Mouse (Mus musculus) stomach, embryonic 16.5 days (tissue): ENCODE results near the gene Ces2b. TPM values are rescaled to one million over a fixed set of nuclear protein-coding genes. Genes with fewer than 3 reads are reported as not detected.
"Not testable (repeated sequence)": the region's sequence is repeated elsewhere in the genome, so short reads cannot be mapped to it uniquely, and the experiment has no call there.

Experiments
- ATAC-seq: fragments of 200-750 bp; cut with Nextera tagmentation; 2 replicates; pipeline ENCODE4 v1.8.0; 2017; ENCODE audit warnings: moderate number of reproducible peaks, moderate TSS enrichment; ENCODE audit not compliant: insufficient read depth, low FRiP score
- H3K27ac ChIP-seq: fragments of 300-500 bp; sonication (generic); 2 replicates; pipeline ENCODE4 v1.5.1; 2014; ENCODE audit warnings: low read length
- H3K27me3 ChIP-seq: fragments of 300-500 bp; sonication (generic); 2 replicates; pipeline ENCODE4 v1.6.1; 2014; ENCODE audit warnings: low read length, control low read depth, mixed read lengths; ENCODE audit not compliant: control insufficient read depth, insufficient read depth
- H3K36me3 ChIP-seq: fragments of 300-500 bp; sonication (generic); 2 replicates; pipeline ENCODE4 v1.6.1; 2014; ENCODE audit warnings: low read length; ENCODE audit not compliant: control insufficient read depth, insufficient read depth
- H3K4me1 ChIP-seq: fragments of 300-500 bp; sonication (generic); 2 replicates; pipeline ENCODE4 v1.6.1; 2014; ENCODE audit warnings: low read length, control low read depth, mixed read lengths; ENCODE audit not compliant: control insufficient read depth, insufficient read depth
- H3K4me2 ChIP-seq: fragments of 300-500 bp; sonication (generic); 2 replicates; pipeline ENCODE4 v1.6.1; 2014; ENCODE audit warnings: low read depth, low read length, mixed read lengths
- H3K4me3 ChIP-seq: fragments of 300-500 bp; sonication (generic); replicated peaks from 2 replicates; pipeline ENCODE4 v1.5.1; 2014; ENCODE audit warnings: mild to moderate bottlenecking, low read length
- H3K9ac ChIP-seq: fragments of 300-500 bp; sonication (generic); 2 replicates; pipeline ENCODE4 v1.6.1; 2014; ENCODE audit warnings: low read length
- H3K9me3 ChIP-seq: fragments of 300-500 bp; sonication (generic); replicated peaks from 2 replicates; pipeline ENCODE4 v1.6.1; 2016; ENCODE audit warnings: low read length, control low read depth; ENCODE audit not compliant: control insufficient read depth
- WGBS: fragments of 180-500 bp; shearing (Covaris S2); extraction: QIAGEN DNeasy Blood & Tissue Kit; methylation state at CpG from one replicate; pipeline ENCODE4 v1.1.7; 2014; 5-methylcytosine and 5-hydroxymethylcytosine counted together
- polyA plus RNA-seq: library from polyadenylated mRNA; unstranded; fragments of >200 nt; fragmentation: Nextera tagmentation; extraction: Ambion mirVana; gene quantifications from 2 replicates; pipeline ENCODE4 v1.2.1, GENCODE M21; 2015

The Ces2b gene
- polyA plus RNA-seq, 1 experiment from 2014 or later, result 1.0 TPM

DNA sequence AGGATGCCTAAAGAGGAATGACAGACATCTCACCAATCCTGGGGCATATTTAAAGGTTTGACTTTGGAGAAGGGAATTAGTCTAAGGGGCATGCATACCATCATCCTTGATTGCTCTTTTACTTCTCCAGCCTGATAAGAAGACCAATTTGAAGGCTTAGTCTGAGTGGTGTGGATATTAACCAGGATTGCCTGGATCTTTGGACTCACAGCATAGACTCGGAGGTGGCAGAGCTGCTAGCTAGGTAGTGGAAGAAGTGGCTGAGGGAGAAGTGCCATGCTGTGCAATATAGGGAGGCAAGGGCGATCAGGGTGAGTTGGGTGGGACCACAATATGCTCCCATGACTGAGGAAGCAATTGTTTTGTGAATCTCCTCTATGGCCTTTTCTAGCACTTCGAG is 3.2 kb upstream of the Ces2b start:
- Histone ChIP-seq H3K9ac (no peak overlapping the region), H3K4me2 (no peak overlapping the region), H3K27me3 (no peaks in the 10 kb centered on the region), H3K4me3 (no peak overlapping the region), H3K27ac (no peak overlapping the region), H3K36me3 (no peaks in the 10 kb centered on the region), H3K9me3 (no peaks in the 10 kb centered on the region), H3K4me1 (no peaks in the 10 kb centered on the region)
- 63% methylated on average over 3 of the region's 3 CpGs for WGBS
- ATAC-seq, result no peak

DNA sequence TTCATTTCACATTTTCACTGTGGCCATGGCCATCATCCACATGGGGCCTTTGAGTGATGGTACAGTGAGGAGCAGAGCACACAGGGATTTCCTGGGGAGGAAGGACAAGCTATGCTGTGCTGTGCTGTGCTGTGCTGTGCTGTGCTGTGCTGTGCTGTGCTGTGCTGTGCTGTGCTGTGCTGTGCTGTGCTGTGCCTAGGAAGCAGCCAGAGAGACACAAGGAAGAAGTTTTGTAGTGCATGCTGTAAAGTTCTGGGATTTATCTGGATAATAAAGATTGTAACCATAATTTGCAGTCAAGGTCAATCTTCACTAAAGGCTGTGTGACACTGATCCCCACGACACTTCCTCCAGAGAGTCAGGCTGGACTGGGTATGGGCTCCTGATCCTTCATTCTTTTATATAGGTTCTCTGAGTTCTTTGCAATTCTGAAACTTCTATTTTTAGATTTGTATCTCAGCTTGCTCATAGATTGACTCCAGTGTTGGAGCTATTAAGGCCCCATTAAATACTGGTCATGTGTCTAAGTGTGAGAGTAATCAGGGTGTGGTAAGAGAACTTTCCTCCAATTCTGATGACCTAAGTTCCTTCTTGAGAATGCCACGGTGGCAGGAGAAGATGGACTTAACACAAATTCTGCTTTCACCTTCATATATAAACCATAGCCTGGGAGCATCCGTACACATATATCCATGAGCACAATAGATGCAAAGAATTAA is 10.1 kb downstream of the Ces2b start:
- Histone ChIP-seq H3K27me3 (no peaks in the 10 kb centered on the region), H3K9me3 (no peaks in the 10 kb centered on the region), H3K36me3 (no peaks in the 10 kb centered on the region), H3K4me1 (no peaks in the 10 kb centered on the region), H3K9ac (no peak overlapping the region), H3K27ac (no peak overlapping the region), H3K4me3 (no peak overlapping the region), H3K4me2 (no peak overlapping the region)
- no peak for ATAC-seq
- WGBS, result 80% methylated on average over 3 of the region's 3 CpGs

DNA sequence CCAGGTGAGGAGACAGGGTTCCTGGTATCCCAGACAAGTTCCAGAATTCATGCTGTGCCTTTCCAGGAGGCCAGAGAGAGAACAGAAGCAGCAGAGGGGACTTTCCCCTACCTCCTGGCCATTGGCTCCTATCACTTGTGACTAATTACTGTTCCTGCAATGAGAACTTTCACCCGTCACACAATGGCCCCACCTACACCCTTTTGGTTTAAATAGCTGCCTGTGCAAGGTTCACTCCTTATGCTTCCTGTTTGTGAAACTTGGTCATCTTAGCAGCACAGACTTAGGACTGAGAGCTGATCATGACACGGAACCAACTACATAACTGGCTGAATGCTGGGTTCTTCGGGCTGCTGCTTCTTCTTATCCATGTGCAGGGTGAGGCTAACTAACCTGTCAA is 15.5 kb downstream of the Ces2b start, which contains the start of gene Ces2c:
Gene Ces2c, plus strand, starts transcription at position 238 of the 400 bp plus-strand sequence.
- Histone ChIP-seq H3K27me3 (no peaks in the 10 kb centered on the region), H3K36me3 (no peaks in the 10 kb centered on the region), H3K27ac (no peak within 1 kb of the TSS), H3K9me3 (no peaks in the 10 kb centered on the region), H3K4me1 (no peaks in the 10 kb centered on the region), H3K4me2 (no peak within 1 kb of the TSS), H3K4me3 (no peak within 1 kb of the TSS), H3K9ac (no peak within 1 kb of the TSS)
- WGBS, result 74% methylated on average over 3 of the region's 3 CpGs
- no peak for ATAC-seq

DNA sequence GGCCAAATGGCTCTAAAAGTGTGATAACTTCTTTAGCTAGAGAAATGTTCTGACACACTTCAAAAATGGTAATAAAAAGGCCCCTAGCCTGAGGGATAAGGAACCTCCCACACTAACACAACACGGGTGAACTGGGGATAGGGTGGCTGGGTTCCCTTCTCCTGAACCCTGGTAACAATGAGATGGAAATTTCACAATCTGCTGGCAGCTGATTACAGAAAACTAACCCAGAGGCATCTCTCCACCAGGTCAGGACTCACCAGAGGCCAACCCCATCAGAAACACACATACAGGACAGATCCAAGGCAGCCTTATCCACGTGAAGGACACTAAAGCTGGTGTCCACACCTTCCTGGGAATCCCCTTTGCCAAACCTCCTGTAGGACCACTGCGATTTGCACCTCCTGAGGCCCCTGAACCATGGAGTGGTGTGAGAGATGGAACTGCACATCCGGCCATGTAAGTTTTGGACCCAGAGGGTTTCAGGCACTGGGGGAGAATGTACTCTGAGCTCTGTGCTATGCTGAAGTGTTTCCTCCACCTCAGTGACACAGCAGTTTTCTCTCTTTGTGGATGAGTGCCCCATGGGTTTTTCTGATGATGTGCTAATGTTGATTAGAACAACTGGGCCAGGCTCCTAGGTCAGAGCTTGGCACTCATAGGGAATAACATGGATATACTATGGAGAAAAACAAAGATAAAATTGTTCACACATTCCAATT is 16.5 kb downstream of the Ces2b start:
- H3K4me1 ChIP-seq, result no peaks in the 10 kb centered on the region
- H3K27me3 ChIP-seq, result no peaks in the 10 kb centered on the region
- H3K9me3 ChIP-seq, result no peaks in the 10 kb centered on the region
- no peak overlapping the region for H3K27ac ChIP-seq
- H3K4me2 ChIP-seq, result no peak overlapping the region
- ATAC-seq, result no peak
- H3K36me3 ChIP-seq, result no peaks in the 10 kb centered on the region
- no peak overlapping the region for H3K4me3 ChIP-seq
- no peak overlapping the region for H3K9ac ChIP-seq
- 72% methylated on average over 4 of the region's 4 CpGs for whole genome bisulfite sequencing

DNA sequence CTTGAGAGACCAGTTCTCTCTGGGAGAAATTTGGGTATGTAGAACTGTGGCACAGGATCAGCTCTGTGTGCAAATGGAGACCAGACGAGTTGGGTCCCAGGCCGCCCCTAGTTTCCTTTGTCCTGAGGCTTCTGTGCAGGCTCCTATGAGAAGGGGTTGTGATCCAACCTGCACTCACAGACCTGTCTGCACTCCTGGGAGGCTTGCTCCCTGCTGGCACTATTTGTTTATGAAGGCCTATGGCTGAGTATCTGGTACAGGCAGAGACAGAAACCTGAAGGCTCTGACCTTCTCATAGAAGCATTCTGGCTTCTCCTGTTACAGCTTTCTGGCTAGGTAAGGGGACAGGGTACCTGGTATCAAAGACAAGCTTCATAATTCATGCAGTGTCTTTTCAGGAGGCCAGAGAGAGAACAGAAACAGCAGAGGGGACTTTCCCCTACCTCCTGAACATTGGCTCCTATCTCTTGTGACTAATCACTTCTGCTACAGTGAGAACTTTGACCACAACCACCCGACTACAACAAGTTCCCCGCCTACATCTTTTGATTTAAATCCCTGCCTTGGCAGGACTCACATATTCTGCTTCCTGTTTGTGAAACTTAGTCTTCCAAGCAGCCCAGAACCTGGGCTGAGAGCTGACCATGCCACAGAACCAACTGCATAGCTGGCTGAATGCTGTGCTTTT is 35.6 kb downstream of the Ces2b start:
- H3K4me3 ChIP-seq, result not testable (repeated sequence)
- no CpG with 5 or more reads among the region's 4 CpGs for WGBS
- ATAC-seq, result peak; percentile 86

DNA sequence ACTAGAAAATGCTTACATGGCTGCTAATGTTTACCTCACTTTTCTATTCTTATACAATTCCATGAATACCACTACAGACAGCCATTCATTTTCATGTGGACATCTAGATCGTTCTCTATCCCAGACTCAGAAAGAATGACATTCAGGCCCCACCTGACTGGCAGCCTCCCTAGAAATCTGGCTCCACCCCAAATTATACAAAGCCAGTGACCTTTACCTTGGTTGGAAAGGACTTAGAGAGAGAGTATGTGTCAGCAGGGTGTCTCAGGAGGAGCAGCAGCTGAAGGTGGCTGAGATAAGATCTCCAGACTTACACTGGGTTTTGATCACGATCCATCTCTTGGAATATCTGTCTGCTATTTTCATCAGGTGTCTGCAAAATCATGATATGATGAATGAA is 37.5 kb downstream of the Ces2b start:
- not testable (repeated sequence) for H3K9me3 ChIP-seq, H3K4me3 ChIP-seq, H3K9ac ChIP-seq, H3K36me3 ChIP-seq, H3K27ac ChIP-seq, ATAC-seq, H3K4me2 ChIP-seq, H3K27me3 ChIP-seq, H3K4me1 ChIP-seq
- whole genome bisulfite sequencing, result no CpG with 5 or more reads among the region's 2 CpGs

More for the DNA sequence above, 35.6 kb downstream of the Ces2b start:
- not testable (repeated sequence) for H3K9ac ChIP-seq, H3K27me3 ChIP-seq, H3K4me2 ChIP-seq, H3K9me3 ChIP-seq, H3K4me1 ChIP-seq, H3K36me3 ChIP-seq, H3K27ac ChIP-seq

DNA sequence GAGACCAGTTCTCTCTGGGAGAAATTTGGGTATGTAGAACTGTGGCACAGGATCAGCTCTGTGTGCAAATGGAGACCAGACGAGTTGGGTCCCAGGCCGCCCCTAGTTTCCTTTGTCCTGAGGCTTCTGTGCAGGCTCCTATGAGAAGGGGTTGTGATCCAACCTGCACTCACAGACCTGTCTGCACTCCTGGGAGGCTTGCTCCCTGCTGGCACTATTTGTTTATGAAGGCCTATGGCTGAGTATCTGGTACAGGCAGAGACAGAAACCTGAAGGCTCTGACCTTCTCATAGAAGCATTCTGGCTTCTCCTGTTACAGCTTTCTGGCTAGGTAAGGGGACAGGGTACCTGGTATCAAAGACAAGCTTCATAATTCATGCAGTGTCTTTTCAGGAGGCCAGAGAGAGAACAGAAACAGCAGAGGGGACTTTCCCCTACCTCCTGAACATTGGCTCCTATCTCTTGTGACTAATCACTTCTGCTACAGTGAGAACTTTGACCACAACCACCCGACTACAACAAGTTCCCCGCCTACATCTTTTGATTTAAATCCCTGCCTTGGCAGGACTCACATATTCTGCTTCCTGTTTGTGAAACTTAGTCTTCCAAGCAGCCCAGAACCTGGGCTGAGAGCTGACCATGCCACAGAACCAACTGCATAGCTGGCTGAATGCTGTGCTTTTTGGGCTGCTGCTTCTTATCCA is 55.0 kb downstream of the Ces2b start:
- ATAC-seq, result peak; percentile 79; the same call in 1 of the 2 replicates
- no CpG with 5 or more reads among the region's 4 CpGs for WGBS
- H3K9me3 ChIP-seq, H3K36me3 ChIP-seq, H3K9ac ChIP-seq, H3K27ac ChIP-seq, H3K4me2 ChIP-seq, H3K4me1 ChIP-seq, H3K4me3 ChIP-seq, H3K27me3 ChIP-seq: not testable (repeated sequence)
